Mouse (Mus musculus) midbrain, postnatal 0 days (tissue): ENCODE results near the gene Hook1. TPM values are rescaled to one million over a fixed set of nuclear protein-coding genes. Genes with fewer than 3 reads are reported as not detected.

Experiments
- ATAC-seq: fragments of 200-750 bp; cut with Nextera tagmentation; 2 replicates; pipeline ENCODE4 v1.8.0; 2017; ENCODE audit warnings: moderate number of reproducible peaks, mild to moderate bottlenecking, moderate TSS enrichment, moderate library complexity; ENCODE audit not compliant: low FRiP score
- DNase-seq: peaks from one replicate; pipeline ENCODE4 v3.0.0-alpha.2; 2015; ENCODE audit warnings: low spot score
- H3K27ac ChIP-seq: fragments of 300-500 bp; sonication (generic); 2 replicates; pipeline ENCODE4 v1.5.1; 2014; ENCODE audit warnings: low read depth, mild to moderate bottlenecking, low read length, mixed read lengths
- H3K27me3 ChIP-seq: fragments of 300-500 bp; sonication (generic); 2 replicates; pipeline ENCODE4 v1.6.1; 2014; ENCODE audit warnings: low read length, control low read depth, mixed read lengths; ENCODE audit not compliant: insufficient read depth
- H3K36me3 ChIP-seq: fragments of 300-500 bp; sonication (generic); 2 replicates; pipeline ENCODE4 v1.6.1; 2014; ENCODE audit warnings: low read length, control low read depth, mixed read lengths; ENCODE audit not compliant: insufficient read depth
- H3K4me1 ChIP-seq: fragments of 300-500 bp; sonication (generic); 2 replicates; pipeline ENCODE4 v1.6.1; 2014; ENCODE audit warnings: mild to moderate bottlenecking, control low read depth, antibody characterized with exemption, low read length, mixed read lengths; ENCODE audit not compliant: insufficient read depth
- H3K4me2 ChIP-seq: fragments of 300-500 bp; sonication (generic); 2 replicates; pipeline ENCODE4 v1.6.1; 2014; ENCODE audit warnings: low read depth, mild to moderate bottlenecking, low read length, mixed read lengths; ENCODE audit not compliant: poor library complexity, severe bottlenecking
- H3K4me3 ChIP-seq: fragments of 300-500 bp; sonication (generic); 2 replicates; pipeline ENCODE4 v1.5.1; 2014; ENCODE audit warnings: low read depth, mild to moderate bottlenecking, low read length, moderate library complexity
- H3K9ac ChIP-seq: fragments of 300-500 bp; sonication (generic); replicated peaks from 2 replicates; pipeline ENCODE4 v1.6.1; 2014; ENCODE audit warnings: mild to moderate bottlenecking, low read length, moderate library complexity, mixed read lengths; ENCODE audit not compliant: poor library complexity, severe bottlenecking
- H3K9me3 ChIP-seq: fragments of 300-500 bp; sonication (generic); 2 replicates; pipeline ENCODE4 v1.6.1; 2016; ENCODE audit warnings: low read length, control low read depth
- CTCF ChIP-seq: IDR thresholded peaks from 2 replicates; pipeline ENCODE4 v1.5.1; 2016; ENCODE audit warnings: antibody characterized with exemption, mild to moderate bottlenecking
- WGBS: fragments of 180-500 bp; shearing (Covaris S2); extraction: QIAGEN DNeasy Blood & Tissue Kit; methylation state at CpG from one replicate; pipeline ENCODE4 v1.1.7; 2014; 5-methylcytosine and 5-hydroxymethylcytosine counted together
- polyA plus RNA-seq: library from polyadenylated mRNA; unstranded; fragments of >200 nt; fragmentation: Nextera tagmentation; extraction: Ambion mirVana; gene quantifications from 2 replicates; pipeline ENCODE4 v1.2.1, GENCODE M21; 2015
- total RNA-seq: library from RNA; depleted of rRNA; stranded (reverse); fragments of >200 nt; gene quantifications from 2 replicates; pipeline ENCODE4 v1.2.3, GENCODE M21; 2014; rRNA removed

Hook1 gene
- total RNA-seq (34.7 and 73.1 TPM in 2 replicates), polyA plus RNA-seq (71.7 and 78.6 TPM in 2 replicates)

DNA sequence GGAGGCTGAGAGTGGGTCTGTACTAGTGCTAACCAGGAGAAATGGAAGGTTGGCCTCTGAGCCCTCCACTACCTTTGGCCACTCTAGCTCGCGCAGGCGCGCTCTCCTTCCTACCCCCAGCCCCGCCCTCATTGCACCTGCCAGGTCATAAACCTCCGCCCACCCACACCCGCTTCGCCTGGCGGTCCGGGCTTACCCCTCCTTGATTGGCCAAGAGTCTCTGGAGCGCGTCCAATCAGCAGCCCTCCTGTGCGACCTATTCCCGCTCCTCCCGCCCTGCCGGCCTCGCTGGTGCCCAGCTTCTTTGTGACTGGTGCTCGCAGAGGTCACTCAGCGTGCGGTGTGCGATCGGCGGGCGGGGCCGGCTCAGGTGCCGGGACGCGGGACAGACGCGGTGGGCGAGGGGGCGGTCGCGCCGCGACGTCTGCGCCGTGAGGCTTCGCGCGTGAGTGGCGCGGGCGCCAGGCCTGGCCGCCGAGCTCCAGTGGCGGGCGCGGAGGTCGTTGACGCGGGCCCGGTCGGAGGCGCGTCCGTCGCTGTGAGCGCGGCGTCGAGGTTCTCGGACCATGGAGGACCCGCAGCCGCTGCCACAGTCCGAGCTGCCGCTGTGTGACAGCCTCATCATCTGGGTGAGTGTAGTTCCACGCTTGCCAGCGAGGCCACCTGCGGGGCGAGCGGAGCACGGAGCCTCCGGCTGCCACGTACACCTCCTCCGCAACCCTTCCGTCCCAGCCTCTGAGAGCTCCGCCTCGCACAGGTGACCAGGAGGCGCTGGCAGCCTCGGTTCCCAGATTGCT is at the start of gene Hook1:
TSS of gene Hook1 (plus strand) at position 313 of the 797 bp plus-strand sequence.
- ATAC-seq (peak; percentile 99), DNase-seq (peak; percentile 98)
- H3K9ac ChIP-seq = peak within 1 kb of the TSS; percentile 76
- peak within 1 kb of the TSS; percentile 61 for H3K4me2 ChIP-seq
- peak within 1 kb of the TSS; percentile 80 for H3K27ac ChIP-seq
- H3K36me3 ChIP-seq = no peaks in the 10 kb centered on the region
- H3K4me1 ChIP-seq = peaks cover 5% of the 10 kb centered on the region; the same call in 1 of the 2 replicates
- H3K27me3 ChIP-seq = no peaks in the 10 kb centered on the region
- H3K4me3 ChIP-seq = peak within 1 kb of the TSS; percentile 82
- under 1% methylated on average over 74 of the region's 82 CpGs for WGBS
- peak; percentile 17; the same call in 1 of the 2 replicates for TF ChIP-seq CTCF
- H3K9me3 ChIP-seq = no peaks in the 10 kb centered on the region

DNA sequence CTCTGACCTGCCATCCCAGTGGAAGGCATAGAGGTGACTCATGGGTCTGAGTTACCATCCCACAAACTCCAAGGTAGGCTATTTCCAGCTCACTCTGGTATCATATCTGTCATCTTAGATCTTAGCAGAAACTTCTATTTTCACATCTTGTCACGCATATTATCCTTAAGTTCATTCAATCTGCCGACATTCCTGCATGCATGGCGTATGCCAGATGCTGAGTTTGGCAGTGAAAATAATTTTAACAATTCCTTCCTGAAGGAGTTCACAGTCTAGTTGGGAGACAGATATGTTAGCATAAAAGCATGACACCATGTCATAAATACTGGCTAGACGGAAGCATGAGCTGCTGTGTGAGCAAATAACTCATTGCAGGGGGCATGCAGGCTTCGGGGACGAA is 49.3 kb upstream of the Hook1 start:
- Histone ChIP-seq H3K4me2 (no peak overlapping the region), H3K9ac (no peak overlapping the region), H3K27ac (no peak overlapping the region), H3K9me3 (no peaks in the 10 kb centered on the region), H3K4me3 (no peak overlapping the region), H3K27me3 (no peaks in the 10 kb centered on the region), H3K4me1 (peaks cover 8% of the 10 kb centered on the region), H3K36me3 (no peaks in the 10 kb centered on the region)
- 84% methylated on average over 6 of the region's 6 CpGs for WGBS
- no peak for TF ChIP-seq CTCF
- DNase-seq = no peak
- no peak for ATAC-seq

DNA sequence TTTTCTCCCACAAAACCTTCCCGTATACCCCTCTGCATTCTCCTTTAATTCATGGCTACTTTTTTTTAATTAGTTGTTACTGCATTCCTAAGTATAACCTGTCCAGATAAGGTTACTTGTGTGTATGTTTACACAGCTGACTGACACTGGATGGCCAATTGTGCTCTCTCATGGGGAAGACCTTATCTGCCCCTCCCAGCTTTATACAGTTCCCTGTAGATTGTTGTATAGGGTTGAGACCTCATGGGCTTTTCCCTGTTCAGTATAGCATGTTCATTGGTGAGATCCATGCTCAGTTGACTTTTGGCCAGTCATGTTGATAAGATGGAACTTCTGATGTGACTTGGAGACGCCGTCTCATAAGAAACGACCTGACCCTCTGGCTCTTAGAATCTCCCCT is 46.6 kb upstream of the Hook1 start:
- no peak overlapping the region for H3K4me3 ChIP-seq
- H3K36me3 ChIP-seq = no peaks in the 10 kb centered on the region
- DNase-seq (no peak), ATAC-seq (no peak)
- no peak overlapping the region for H3K9ac ChIP-seq
- H3K27ac ChIP-seq = no peak overlapping the region
- no peak overlapping the region for H3K4me2 ChIP-seq
- no peaks in the 10 kb centered on the region for H3K27me3 ChIP-seq
- no peak for TF ChIP-seq CTCF
- peaks cover 8% of the 10 kb centered on the region for H3K4me1 ChIP-seq
- 85% methylated on average over 4 of the region's 4 CpGs for WGBS
- no peaks in the 10 kb centered on the region for H3K9me3 ChIP-seq

DNA sequence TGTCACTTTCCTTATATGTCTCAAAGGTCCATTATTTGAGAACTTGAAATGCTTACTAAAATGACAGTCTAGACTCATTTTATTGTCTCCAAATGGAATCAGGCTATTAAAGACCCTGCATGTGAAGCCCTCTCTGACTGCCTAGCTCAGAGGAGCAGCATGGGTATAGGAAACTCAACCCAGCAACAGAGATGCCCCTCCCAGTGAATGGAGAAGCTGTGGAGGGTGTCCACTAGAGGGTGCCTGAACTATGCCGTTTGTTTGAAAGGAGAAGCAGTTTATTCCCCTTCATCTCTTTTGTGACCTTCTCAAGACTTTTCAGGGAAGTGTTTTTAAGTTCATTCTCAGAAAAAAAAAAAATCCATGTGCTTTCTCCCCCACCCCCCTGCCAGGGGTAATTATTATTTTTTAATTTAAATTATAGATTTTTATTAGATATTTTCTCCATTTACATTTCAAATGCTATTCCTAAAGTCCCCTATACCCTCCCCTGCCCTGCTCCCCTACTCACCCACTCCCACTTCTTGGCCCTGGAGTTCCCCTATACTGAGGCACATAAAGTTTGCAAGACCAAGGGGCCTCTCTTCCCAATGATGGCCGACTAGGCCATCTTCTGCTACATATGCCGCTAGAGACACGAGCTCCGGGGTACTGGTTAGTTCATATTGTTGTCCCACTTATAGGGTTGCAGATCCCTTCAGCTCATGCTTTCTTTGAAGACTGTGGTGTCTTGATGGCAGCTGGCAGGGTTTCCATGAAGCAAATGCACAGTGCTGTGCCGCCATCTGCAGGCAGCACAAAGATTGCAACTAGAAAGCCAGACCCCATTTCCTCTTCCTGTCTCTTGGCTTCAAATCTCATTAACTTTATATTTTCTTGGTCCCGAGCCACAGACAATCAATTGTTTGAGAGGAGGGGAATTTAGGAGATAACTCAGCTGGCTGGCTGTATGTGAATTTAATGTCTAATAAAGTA is 42.5 kb upstream of the Hook1 start:
- no peaks in the 10 kb centered on the region for H3K9me3 ChIP-seq
- WGBS = 14% methylated on average over 7 of the region's 7 CpGs

DNA sequence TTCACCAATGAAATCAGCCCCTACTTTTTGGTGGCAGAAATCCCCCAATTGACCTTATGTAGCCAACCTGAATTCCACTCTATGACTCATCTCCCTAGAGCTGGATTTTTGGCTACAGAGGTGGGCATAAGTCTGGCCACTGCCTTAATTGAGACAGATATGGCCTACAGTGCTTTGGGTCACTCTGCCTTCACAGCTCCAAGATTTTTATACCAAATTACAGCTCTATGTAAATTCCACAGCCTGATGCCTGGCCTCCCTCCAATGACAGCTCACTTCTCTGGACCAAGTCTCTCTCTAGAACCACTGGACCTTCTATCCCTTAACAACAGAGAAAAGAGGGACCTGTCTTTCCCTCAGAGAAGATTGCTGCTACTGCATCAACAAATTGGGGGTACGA is 38.2 kb upstream of the Hook1 start:
- Histone ChIP-seq H3K27me3 (no peaks in the 10 kb centered on the region), H3K27ac (no peak overlapping the region), H3K4me3 (no peak overlapping the region), H3K9me3 (no peaks in the 10 kb centered on the region), H3K9ac (no peak overlapping the region), H3K4me1 (no peaks in the 10 kb centered on the region), H3K36me3 (no peaks in the 10 kb centered on the region), H3K4me2 (no peak overlapping the region)
- no peak for DNase-seq
- no peak for ATAC-seq
- WGBS = 85% methylated on average over 1 of the region's 1 CpGs
- TF ChIP-seq CTCF = no peak

More for the DNA sequence above, 42.5 kb upstream of the Hook1 start:
- peak; percentile 91 for TF ChIP-seq CTCF
- no peak overlapping the region for H3K4me2 ChIP-seq
- no peak overlapping the region for H3K27ac ChIP-seq
- H3K36me3 ChIP-seq = no peaks in the 10 kb centered on the region
- no peaks in the 10 kb centered on the region for H3K4me1 ChIP-seq
- H3K4me3 ChIP-seq = no peak overlapping the region
- peak; percentile 71; the same call in 1 of the 2 replicates for ATAC-seq
- peak; percentile 88 for DNase-seq
- H3K27me3 ChIP-seq = no peaks in the 10 kb centered on the region
- no peak overlapping the region for H3K9ac ChIP-seq
